Mouse (Mus musculus) left cerebral cortex, adult 8-10 months (tissue): ENCODE data around the gene Utrn. TPM values are rescaled to one million over a fixed set of nuclear protein-coding genes. Genes with fewer than 3 reads are reported as not detected.

Experiments
- DNase-seq, 2 experiments: peaks; one replicate each; pipeline ENCODE4 v3.0.0; 2022; ENCODE audit warnings: low spot score in 2 of 2
- total RNA-seq, 4 experiments: library from RNA; stranded (reverse); gene quantifications; 2 replicates each; pipeline ENCODE4 v1.2.4; 2022

Utrn gene
- total RNA-seq, 4 experiments from 2014 or later = 69.4 to 88.4 (median 77.1) TPM

DNA sequence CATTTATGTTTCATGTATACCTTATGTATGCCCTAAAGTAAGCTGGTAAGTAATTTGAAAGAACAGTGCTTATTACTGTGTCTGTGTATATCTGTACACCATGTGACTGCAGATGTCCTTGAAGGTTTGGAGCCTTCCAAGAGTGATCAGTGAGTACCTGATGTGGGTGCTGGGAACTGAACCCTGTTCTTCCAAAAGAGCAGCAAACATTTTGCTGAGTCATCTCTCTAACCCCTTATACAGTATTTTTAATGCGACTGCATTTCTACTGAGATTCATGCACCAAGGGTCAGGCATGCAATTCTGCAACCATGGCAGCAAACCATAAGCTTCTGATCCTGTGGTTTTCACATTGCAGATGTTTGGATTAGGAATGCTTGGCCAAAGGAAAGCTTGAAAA, 412.3 kb downstream of the Utrn start:
- no peak for DNase-seq

DNA sequence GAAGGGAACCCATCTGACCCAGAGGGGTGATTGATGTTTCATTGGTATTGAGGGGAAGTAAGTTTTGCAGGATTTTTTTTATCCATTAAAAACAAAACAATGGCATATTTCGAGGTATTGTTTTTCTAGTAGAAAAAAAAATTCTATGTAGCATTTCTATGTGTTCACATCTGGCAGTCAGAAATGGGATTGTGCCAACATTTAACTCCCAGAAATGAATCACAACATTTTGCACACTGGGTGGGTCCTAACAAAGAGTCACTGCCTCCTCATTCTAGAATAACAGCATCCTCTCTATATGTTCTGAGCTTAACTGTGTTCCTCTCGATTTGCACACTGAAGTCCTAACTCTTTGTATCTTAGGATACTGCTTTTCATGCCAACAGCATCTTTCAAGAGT, 416.5 kb downstream of the Utrn start:
- no peak for DNase-seq

DNA sequence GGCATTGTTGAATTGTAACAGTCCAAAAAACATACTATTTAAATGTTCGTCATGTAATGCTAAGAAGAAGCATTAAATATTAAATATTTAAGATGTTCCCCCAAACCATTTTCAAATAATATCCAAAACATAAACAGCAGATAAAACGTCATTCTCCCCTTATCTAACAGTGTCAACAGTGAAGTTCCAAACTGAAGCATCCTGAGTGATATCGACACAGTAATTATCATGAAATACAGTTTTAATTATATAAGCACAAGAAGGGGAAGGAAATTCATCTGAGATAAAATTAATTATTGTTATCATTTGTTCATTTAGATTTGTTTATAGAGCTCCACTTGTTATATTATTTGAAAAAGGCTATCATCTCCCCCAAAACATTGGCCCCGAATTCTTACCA, 425.0 kb downstream of the Utrn start:
- no peak for DNase-seq

DNA sequence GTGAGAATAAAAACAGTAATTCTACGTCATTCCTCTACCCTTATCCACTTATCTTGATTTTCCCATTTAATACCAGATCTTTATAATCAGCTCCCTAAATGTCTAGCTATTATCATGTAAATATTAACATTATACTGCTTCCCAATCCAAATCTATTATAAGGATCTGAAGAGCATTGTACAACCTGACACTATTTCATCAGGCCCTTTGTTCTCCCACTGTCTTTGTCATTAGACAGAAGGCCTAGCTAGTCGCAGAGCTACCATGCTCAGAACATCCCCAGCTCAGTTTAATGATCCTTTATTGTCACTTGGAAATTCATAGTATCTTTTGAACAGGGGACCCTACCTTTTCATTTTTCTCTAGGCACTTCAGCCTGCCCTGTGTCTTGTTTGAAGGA, 436.0 kb downstream of the Utrn start:
- DNase-seq = no peak

DNA sequence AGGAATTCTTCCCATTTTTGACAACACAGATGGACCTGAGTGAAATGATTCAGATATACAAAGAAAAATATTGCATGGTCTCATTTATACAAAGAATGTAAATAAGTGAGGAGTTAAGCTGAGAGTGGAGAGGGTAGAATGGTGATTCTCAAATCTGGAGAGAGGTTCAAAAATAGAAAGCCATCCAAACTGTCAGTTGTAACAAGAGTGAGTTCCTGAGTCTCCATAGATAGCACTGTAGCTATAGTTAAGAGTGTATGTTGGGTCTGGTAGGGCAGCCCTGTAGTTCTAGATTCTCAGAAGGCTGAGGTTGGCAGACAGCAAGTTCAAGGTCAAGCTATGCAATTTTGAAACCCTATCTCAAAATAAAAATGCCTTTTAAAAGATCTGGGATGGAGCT, 438.8 kb downstream of the Utrn start:
- no peak for DNase-seq

DNA sequence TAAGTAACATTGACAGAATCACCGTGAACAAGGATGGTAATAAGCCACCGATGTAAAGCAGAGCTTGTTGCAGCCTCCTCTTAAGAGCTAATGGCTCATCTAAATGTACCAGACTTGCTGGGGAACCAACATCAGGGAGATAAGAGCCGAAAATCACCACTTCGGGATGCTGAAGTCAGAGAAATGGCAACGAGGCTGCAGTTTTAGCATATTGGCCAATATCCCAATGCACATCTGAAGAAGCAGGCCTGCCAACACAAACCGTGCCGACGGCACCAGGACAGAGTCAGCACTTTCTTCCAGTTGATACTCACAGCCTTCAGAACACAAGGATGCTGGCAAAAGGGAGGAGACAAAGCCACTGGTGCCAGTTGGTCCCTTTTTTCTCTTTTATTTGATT, 442.3 kb downstream of the Utrn start:
- DNase-seq = no peak

DNA sequence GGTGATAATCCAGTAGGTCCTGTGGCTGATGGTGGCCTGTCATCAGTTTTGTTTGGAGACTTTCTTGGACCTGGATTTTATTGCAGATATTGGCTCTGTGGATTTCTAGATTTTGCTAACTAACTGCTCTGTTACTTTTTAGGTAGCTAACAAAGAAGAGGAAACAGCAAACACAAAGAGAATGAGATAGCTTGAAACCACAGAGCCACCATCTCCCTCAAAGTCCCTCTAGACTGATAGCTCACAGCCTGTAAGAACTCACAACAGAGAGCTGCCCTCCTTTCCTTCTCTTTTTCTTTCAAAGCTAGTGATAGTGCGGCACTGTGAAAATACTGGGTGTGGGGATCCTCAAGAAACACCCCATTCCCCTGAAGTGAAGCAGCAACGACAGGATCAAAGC, 444.2 kb downstream of the Utrn start:
- no peak for DNase-seq

DNA sequence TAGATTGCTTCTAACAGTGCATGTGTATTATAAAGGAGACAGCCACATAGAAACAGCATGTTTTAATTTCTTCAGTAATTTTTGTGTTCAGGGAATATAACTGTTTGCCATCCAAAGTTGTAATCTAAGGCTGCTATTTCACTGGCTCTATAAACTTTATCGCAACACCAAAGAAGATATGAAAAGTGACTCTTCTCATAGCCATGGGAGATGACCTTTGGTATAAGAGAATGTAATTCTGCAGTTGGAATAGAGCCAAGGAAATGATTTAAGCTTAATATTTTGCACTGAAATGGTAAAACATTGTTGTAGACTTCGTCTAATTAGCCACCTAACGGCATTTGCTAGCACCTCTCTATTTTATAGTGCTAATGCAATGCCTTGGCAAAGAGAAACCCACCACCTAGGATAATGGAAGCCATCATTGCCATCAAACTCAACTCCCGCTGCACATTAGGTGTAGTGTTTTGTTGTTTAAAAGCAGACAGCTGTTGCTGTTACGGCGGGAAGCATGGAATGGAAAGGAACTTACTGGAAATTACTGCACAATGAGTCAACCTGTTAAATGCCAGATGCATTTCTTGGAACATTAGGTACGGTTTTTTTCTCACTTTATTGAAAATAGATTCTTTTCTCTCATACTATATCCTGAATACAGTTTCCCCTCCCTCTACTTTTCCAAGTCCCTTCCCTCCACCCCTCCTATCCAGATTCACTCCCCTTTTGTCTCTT, 445.0 kb downstream of the Utrn start:
- no peak for DNase-seq

DNA sequence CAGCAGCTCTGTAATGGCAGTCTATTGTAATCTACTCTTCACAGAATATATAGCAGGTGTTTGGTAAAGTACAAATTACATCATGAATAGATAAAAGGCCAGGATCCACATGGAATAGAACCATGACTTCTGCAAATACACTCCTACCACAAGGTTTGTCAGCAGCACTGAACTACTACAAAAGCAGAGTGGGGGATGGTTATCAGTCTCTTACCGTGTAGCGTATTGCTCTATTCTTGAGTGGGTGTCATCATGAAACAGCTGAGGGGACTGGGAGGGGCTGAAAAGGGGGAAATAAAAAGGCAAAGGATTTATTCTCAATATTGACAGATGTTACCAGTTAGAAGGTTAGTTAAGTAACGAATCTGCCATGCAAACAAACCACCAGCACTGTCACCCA, 454.2 kb downstream of the Utrn start:
- no peak for DNase-seq

DNA sequence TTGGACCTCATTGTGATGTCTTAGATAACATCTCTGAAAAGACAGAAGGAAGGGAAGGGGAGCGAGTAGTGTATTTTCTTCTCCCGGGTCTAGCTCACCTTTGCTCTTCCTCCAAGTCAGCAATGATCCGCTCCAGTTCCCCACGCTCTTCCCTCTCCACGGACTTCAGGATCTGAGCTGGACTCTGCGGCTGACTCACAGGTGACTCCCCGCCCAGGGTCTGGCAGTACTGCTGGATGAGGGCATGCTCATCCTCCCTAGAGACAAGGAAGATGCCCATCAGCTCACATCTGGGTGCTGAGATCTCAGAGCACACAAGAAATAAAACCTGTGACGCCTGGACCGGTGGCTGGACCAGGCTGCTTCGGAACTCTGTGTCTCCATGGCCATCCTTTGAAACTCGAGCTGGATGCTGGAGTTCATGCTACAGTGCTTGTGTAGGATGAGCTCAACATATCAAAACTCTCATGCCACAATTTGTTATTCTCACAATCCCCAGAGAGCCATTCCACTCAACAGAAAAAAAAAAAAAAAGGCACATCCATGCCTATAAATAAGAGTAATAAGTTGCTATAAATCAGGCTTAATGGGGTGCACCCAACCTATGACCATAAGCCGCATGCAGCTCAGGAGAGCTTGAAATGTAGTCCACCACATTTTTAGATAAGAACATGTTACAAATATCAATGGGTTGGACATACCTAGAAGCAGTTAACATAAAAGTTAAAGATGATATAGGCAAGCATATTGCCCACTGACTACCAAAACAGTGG, 462.6 kb downstream of the Utrn start:
- DNase-seq = no peak

DNA sequence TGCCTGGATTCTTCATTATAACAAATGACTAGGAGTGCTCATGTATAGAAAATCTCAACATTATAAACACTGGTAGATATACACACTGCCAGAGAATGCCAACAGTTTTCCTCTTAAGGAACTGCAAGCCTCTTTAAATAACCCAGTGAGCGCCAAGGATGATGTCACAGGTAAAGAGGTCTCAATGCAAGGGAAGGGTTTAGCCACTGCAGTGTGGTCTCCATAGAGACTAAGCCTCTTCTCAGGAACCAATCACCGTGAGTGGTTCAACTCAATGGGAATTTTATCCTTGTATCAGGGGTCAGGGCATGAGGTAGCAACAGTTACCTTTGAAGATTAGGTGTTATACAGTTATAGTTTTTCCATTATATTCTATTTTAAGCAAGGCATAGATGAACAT, 469.7 kb downstream of the Utrn start:
- no peak for DNase-seq

DNA sequence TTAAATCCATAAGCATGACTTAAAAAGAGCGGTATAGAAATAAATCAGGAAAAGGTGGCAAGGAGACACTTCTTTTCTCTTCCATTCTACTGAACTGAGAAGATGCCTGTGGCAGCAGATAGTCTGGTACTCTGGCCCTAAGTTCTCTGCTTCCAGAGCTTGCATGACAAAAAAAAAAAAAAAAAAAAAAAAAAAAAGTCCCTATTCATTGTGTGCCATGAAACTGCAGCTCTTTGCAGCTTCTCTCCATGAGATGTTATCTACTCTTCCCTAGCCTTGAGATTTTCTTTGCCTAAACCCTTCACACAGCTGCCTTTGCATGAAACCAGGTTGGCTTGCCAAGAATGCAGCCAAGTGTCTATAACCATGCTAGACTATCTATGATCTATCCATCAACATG, 489.0 kb downstream of the Utrn start:
- no peak for DNase-seq

DNA sequence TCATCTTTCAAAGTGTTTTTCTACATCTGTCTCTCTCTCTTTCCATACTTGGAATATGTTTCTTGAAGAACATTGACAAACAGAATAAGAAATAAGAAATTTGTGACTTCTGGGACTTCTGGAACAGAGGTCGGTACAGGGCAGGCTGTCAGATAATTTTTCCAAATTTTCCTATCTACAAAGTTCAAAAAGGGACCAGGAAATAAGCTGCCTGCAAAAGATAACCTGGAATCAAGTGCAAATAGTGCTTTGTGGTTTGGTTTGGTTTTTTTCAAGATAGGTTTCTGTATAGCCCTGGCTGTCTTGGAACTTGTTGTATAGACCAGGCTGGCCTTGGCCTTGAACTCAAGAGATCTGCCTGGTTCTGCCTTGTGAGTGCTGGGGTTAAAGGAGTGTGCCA, 490.0 kb downstream of the Utrn start:
- DNase-seq = no peak

DNA sequence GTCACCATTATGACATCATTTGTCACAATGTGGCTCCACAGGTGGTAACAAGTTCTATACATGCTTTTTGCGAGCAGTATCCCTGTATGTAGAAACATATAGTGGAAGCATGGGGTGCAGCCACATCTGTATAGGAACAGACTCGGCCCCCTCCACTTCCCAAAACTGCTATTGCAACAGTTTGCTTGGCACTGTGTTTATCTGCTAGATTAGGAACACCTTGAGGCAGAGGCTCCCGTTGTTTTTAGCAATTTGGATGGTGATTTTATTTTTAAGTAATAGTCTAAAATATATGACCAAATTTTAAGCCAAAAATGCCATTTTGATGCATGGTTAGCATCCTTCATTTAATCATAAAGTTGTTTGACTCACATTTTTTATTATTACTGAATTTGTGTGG, 491.4 kb downstream of the Utrn start:
- no peak for DNase-seq

DNA sequence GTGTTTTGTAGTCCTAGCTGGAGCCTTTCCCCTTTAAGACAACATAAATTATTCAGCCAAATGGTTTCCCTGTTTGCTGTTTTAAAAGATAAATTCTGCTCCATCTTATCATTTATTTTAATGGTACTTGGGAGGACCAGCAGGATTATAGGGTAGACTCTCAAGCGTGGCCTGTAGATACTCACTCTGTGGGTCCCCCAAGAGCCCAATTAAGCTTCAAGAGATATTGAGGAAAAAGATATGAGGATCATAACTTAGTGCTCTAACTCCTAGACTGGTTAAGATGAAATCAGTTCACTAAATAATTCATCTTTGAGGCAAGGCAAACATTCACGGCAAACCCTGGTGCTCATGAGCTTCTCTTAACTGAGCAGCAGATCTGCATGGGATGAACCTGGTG, 493.1 kb downstream of the Utrn start:
- no peak for DNase-seq

DNA sequence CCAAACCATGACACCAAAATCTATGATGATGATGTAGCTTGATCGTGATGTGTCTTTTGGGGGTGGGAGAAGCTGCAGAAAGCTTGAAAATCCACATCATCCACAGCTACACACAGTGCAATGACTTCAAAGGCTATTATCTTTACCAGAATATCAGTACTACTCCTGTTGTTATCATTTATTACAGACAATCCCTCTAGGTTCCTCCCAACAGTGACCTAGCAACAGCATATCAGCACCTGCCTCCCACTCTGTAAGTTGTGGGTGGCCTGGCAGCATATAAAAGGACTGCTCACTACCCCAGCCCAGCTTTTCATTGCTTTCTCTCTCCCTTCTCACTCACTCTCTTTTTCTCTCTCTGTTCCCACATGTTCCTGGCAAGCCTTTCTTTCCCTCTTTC, 494.4 kb downstream of the Utrn start:
- no peak for DNase-seq

DNA sequence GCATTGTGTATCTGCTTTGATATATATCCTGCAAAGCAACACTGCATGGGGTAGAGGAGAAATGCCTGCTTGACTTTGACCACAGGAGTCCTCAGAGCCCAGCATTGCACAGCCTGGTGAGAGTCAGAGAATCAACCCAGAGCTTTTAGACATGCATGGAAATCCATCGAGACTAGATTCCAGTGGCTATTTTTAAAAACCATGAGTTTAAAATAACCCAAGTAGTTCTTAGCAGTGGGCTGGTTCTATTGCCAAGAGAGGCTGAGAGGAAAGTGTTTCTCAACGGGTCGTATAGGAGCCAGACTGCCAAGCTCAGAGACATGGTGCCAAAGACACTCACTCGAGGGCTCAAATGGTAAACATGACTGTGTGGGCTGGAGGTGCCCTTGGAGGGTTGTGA, 514.6 kb downstream of the Utrn start:
- peak in 1 of 2 experiments; percentile 27 for DNase-seq

DNA sequence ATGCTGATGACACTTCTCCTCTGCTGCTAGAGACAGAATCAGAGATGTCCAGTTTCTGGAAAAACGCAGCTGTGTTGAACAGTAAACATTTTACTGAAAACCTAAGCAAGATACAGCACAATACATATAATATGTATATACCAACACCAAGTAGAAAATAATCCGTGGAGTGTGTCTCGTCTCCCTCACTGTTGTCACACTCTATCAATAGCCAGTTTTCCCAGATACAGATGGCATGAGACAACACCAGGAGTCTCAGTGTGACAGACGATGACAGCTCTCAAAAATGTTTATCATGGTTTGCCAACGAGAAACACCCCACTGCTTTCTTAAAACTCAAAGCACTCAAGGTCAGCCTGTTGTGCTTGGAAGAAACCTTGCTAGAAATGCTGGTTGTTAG, 515.1 kb downstream of the Utrn start:
- DNase-seq = no peak

DNA sequence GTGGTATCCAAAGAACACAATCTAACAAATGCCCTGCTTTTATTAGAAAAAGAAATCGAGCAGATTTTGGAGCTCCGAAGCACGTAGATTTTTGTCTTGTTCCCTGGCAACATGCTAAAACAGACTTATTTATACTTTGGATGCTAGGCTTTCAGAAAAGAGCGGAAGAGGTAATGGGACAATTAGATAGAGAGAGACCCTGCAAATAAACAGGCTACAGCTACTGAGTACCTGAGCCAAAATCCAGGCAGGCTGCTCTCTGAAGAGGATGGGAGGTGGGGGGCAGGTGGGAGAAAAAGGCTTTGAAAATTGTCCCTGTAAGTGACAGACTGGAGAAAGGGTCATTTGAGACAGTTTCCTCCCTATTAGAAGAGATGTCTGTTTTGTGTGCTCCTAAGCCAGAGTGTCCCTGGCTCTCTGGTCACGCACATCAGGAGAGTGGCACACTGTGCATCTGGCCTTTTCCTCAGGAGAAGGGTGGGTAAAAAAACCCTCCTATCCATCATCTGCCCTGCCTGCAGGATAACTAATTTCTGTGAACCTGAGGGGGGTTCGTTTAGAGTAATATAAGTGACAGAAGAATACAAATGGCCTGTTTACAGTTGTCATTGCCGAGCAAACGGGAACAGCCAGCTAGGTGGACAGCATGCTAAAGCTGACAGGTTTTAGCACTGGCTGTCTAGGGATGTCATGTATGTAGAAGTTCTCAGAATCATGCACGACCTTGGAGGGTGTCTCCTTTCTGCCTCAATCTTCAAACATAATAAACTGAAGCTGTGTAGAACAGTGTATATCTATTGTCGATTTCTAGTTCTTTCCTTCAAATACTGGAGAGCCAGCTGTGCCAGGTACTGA, 529.2 kb downstream of the Utrn start:
- DNase-seq = no peak

DNA sequence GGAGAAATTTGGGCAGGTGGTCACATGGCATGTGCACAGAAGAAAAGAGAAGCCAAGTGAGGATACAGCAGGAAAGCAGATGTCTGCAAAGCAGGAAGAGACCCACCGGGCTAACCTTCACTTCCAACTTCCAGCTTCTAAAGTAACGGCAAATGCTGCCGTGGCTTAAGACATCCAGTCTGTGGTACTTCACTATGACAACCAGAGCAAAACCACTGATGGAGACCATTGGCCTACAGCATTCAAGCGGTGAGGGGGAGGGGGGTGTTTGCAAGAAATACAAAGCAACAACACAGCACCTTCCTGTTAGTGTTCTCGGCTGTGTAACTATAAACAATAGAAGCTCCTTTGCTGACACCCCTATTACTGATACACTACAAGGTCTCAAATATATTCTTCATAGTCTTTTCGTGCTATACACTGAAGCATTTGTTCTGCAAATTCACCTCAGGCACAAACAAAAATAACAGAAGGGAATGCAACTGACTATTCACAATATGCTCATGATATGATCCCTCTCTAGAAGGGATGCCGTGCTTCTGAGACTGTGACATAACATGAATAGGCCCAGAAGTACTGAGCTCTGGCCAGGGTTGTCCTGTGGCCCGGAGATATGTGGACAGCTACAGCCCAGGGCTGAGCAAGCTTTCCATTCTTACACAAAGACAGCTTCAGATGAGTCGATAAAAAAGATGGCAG, 530.0 kb downstream of the Utrn start:
- DNase-seq = no peak
